In the genomic region with DNA sequence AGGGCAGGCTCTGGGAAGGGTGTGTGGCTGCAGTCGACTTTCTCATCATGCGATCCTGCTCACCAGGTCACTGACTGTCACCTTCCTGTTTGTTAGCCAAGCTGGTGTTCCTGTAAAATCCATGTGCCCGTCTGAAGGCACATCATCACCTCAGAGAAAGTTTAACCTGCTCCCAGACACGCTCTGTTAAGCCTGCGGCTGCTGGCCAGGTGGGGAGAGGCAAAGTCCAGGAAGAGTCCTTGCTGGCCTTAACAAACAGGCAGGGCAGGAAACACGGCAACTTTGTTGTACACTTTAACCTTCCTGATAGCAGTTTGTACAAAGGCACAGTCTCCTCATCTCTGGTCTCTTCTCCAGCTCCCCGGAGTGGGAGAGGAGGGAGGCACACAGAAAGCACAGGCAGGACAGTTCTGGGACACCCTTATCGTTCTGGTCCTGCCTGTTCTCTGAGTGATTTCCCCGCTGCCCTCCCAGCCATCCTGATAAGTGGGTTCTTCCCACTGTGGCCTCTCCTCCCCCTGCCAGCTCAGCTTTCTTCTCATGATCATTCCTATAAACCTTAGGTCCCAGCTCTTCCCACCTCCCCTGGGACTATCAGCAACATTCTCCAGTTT, we compare ENCODE assay signal across 13 mouse cellular contexts. TPM values are rescaled to one million over a fixed set of nuclear protein-coding genes. Genes with fewer than 3 reads are reported as not detected.
A peak's percentile ranks its signal among the peaks of the same experiment; 100 is the strongest.
DNase-seq lines count a peak whose midpoint lies in the region; ATAC-seq and TF ChIP-seq lines count a peak whose summit lies in the region.
"Had no signal": no experiment of that assay in that cellular context is flagged by ENCODE, and none has a peak within 500 bp of the region (broad histone marks: within the 10 kb centered on the region; RNA-seq: fewer than 3 reads in every experiment).

No protein-coding gene starts in this region.

- 40% methylated on average over 9 of the region's 9 CpGs for WGBS in heart, embryonic 10.5 days
- WGBS in intestine, postnatal 0 days: 40% methylated on average over 9 of the region's 9 CpGs
- 86% methylated on average over 9 of the region's 9 CpGs for WGBS in forebrain, embryonic 10.5 days

- H3K4me3 ChIP-seq in heart, embryonic 10.5 days: no peak overlapping the region
- H3K4me3 ChIP-seq in intestine, postnatal 0 days (ENCODE audit: low read depth, low read length): no peak overlapping the region
- H3K4me3 ChIP-seq in layer of hippocampus, adult 2 months: no peak overlapping the region
- H3K4me3 ChIP-seq in forebrain, embryonic 10.5 days: no peak overlapping the region

- no peak for DNase-seq in heart, embryonic 10.5 days (ENCODE audit: low spot score)
- no peak for DNase-seq in heart, adult 11 months
- peak; percentile 85 to 92 for DNase-seq in kidney, postnatal 36 days
- peak; percentile 12 for DNase-seq in mesoderm, embryonic 11.5 days (ENCODE audit: low read depth, low spot score)
- no peak for DNase-seq in layer of hippocampus, adult 2 months (ENCODE audit: low spot score in 2 of 2)
- DNase-seq in forebrain, embryonic 10.5 days (ENCODE audit: extremely low spot score, low spot score): no peak
- DNase-seq: gastrocnemius, postnatal 25 days; right cerebral cortex, postnatal 25 days; thymus, adult 18-20 months had no signal

- peaks cover 37% of the 10 kb centered on the region for H3K4me1 ChIP-seq in heart, embryonic 10.5 days
- no peaks in the 10 kb centered on the region for H3K4me1 ChIP-seq in intestine, postnatal 0 days (replicated peaks; ENCODE audit: control insufficient read depth, insufficient read depth, low read length)
- no peaks in the 10 kb centered on the region for H3K4me1 ChIP-seq in forebrain, embryonic 10.5 days

- H3K4me2 ChIP-seq in intestine, postnatal 0 days (replicated peaks; ENCODE audit: low read depth): peak overlapping the region; percentile 48

- H3K36me3 ChIP-seq in heart, embryonic 10.5 days: peaks cover 12% of the 10 kb centered on the region
- no peaks in the 10 kb centered on the region for H3K36me3 ChIP-seq in intestine, postnatal 0 days (ENCODE audit: control insufficient read depth, insufficient read depth)
- H3K36me3 ChIP-seq in forebrain, embryonic 10.5 days (replicated peaks): peaks cover 69% of the 10 kb centered on the region

- H3K27me3 ChIP-seq in heart, embryonic 10.5 days (ENCODE audit: insufficient read depth, poor library complexity, severe bottlenecking): no peaks in the 10 kb centered on the region
- no peaks in the 10 kb centered on the region for H3K27me3 ChIP-seq in intestine, postnatal 0 days (replicated peaks; ENCODE audit: control insufficient read depth, insufficient read depth, low read length)
- no peaks in the 10 kb centered on the region for H3K27me3 ChIP-seq in forebrain, embryonic 10.5 days (ENCODE audit: poor library complexity, severe bottlenecking)

- H3K27ac ChIP-seq in heart, embryonic 10.5 days: peak overlapping the region; percentile 37; the same call in 1 of the 2 replicates
- peak overlapping the region; percentile 83 for H3K27ac ChIP-seq in intestine, postnatal 0 days (ENCODE audit: low read depth, low read length)
- H3K27ac ChIP-seq in layer of hippocampus, adult 2 months: no peak overlapping the region
- H3K27ac ChIP-seq in forebrain, embryonic 10.5 days: no peak overlapping the region

- peak; percentile 78 for ATAC-seq in intestine, postnatal 0 days
- ATAC-seq in activated CD4-positive, CD25-positive, alpha-beta regulatory T cell, adult 4 months: no peak
- ATAC-seq: hindbrain, embryonic 16.5 days; midbrain, embryonic 16.5 days had no signal

- TF ChIP-seq CTCF in intestine, postnatal 0 days (IDR thresholded peaks at IDR 0.05; ENCODE audit: low read depth): no peak
- TF ChIP-seq CTCF in layer of hippocampus, adult 2 months (conservative IDR thresholded peaks at IDR 0.05): no peak

- H3K9ac ChIP-seq in intestine, postnatal 0 days (ENCODE audit: low read depth, low read length): no peak overlapping the region

- H3K9me3 ChIP-seq in heart, embryonic 10.5 days: no peaks in the 10 kb centered on the region
- no peaks in the 10 kb centered on the region for H3K9me3 ChIP-seq in intestine, postnatal 0 days (ENCODE audit: control insufficient read depth)
- no peaks in the 10 kb centered on the region for H3K9me3 ChIP-seq in forebrain, embryonic 10.5 days

RNA-seq across cellular contexts. Expression of a gene that starts 36.2 kb away (rescaled TPM):
- polyA plus RNA-seq in heart, embryonic 10.5 days (2016; fragmentation: Nextera tagmentation; extraction: Ambion mirVana): 20.1 and 21.4 TPM in 2 replicates
- polyA plus RNA-seq in intestine, postnatal 0 days (2015; fragmentation: Nextera tagmentation; extraction: Ambion mirVana): 29.5 and 37.4 TPM in 2 replicates
- total RNA-seq in layer of hippocampus, adult 2 months (2021): 10 to 100 TPM; 53.6 to 58.8 TPM
- 1 to 10 TPM; 5.2 to 7.1 TPM for polyA plus RNA-seq in activated CD4-positive, CD25-positive, alpha-beta regulatory T cell, adult 4 months (2017; shearing (Covaris generic))
- polyA plus RNA-seq in forebrain, embryonic 10.5 days (2016; fragmentation: Nextera tagmentation; extraction: Ambion mirVana): 31.8 and 37.0 TPM in 2 replicates

RNA-seq across cellular contexts. Expression of a gene that starts 47.5 kb away (rescaled TPM):
- polyA plus RNA-seq in heart, embryonic 10.5 days (2016; fragmentation: Nextera tagmentation; extraction: Ambion mirVana): 12.3 and 16.6 TPM in 2 replicates
- 32.3 and 37.5 TPM in 2 replicates for polyA plus RNA-seq in intestine, postnatal 0 days (2015; fragmentation: Nextera tagmentation; extraction: Ambion mirVana)
- total RNA-seq in layer of hippocampus, adult 2 months (2021): 100 to 1,000 TPM; 108 to 115 TPM
- polyA plus RNA-seq in activated CD4-positive, CD25-positive, alpha-beta regulatory T cell, adult 4 months (2017; shearing (Covaris generic)): 1 to 10 TPM; 2.4 to 2.7 TPM
- polyA plus RNA-seq in forebrain, embryonic 10.5 days (2016; fragmentation: Nextera tagmentation; extraction: Ambion mirVana): 21.0 and 22.3 TPM in 2 replicates

Comparison
In these comparisons a context has a peak if more than half of its experiments do, and no peak if none do; other contexts are left out.
1. DNase-seq: peak in kidney, postnatal 36 days (2 of 2) and mesoderm, embryonic 11.5 days (single experiment); none in heart, embryonic 10.5 days (single experiment), heart, adult 11 months (single experiment), layer of hippocampus, adult 2 months (0 of 2) and forebrain, embryonic 10.5 days (single experiment).
2. H3K27ac ChIP-seq: peak in heart, embryonic 10.5 days (single experiment) and intestine, postnatal 0 days (single experiment); none in layer of hippocampus, adult 2 months (single experiment) and forebrain, embryonic 10.5 days (single experiment).